Mouse (Mus musculus) cerebellum, adult 2 months (tissue): ENCODE measurements around the gene Kctd20. TPM values are rescaled to one million over a fixed set of nuclear protein-coding genes. Genes with fewer than 3 reads are reported as not detected.
A peak's percentile ranks its signal among the peaks of the same experiment; 100 is the strongest.
"Not testable (repeated sequence)": the region's sequence is repeated elsewhere in the genome, so short reads cannot be mapped to it uniquely, and the experiment has no call there.

Source experiments
- DNase-seq, 2 experiments: peaks; one replicate each; pipeline ENCODE4 v3.0.0; 2021
- H3K27ac ChIP-seq: fragments of 200-500 bp; 2 replicates; pipeline ENCODE4 v1.5.1; 2012; ENCODE audit warnings: low read length, control low read depth, inconsistent platforms; ENCODE audit not compliant: insufficient read depth
- H3K27me3 ChIP-seq: fragments of 200-500 bp; 2 replicates; pipeline ENCODE4 v1.6.1; 2012; ENCODE audit warnings: inconsistent platforms, mild to moderate bottlenecking, low read length, moderate library complexity; ENCODE audit not compliant: control insufficient read depth, insufficient read depth
- H3K4me1 ChIP-seq: fragments of 200-500 bp; 2 replicates; pipeline ENCODE4 v1.6.1; 2011; ENCODE audit warnings: low read length; ENCODE audit not compliant: control insufficient read depth, insufficient read depth
- H3K4me3 ChIP-seq: fragments of 200-500 bp; replicated peaks from 2 replicates; pipeline ENCODE3; 2011; ENCODE audit warnings: mild to moderate bottlenecking, low read depth, low read length, control low read depth; ENCODE audit not compliant: insufficient read depth
- CTCF ChIP-seq: fragments of 200-500 bp; IDR thresholded peaks from 2 replicates; pipeline ENCODE4 v1.5.1; 2011; ENCODE audit warnings: low read depth, mild to moderate bottlenecking, control low read depth, low read length, moderate library complexity, borderline replicate concordance; ENCODE audit not compliant: insufficient read depth
- POLR2A ChIP-seq: fragments of 200-500 bp; IDR thresholded peaks from 2 replicates; pipeline ENCODE4 v1.6.1; 2011; ENCODE audit warnings: low read length, control low read depth, borderline replicate concordance; ENCODE audit not compliant: insufficient read depth
- WGBS: fragments of 180-500 bp; shearing (Covaris S2); methylation state at CpG from one replicate; pipeline ENCODE4 v1.1.7; 2018; 5-methylcytosine and 5-hydroxymethylcytosine counted together
- polyA plus RNA-seq: library from polyadenylated mRNA; depleted of rRNA; stranded (reverse); fragments of >200 nt; gene quantifications from 2 replicates; pipeline ENCODE4 v1.2.3, GENCODE M21; 2012

Gene Kctd20
- polyA plus RNA-seq, 1 experiment: 45.8 TPM

- Histone ChIP-seq H3K4me1 (no peaks in the 10 kb centered on the region), H3K27me3 (no peaks in the 10 kb centered on the region), H3K4me3 (no peak overlapping the region), H3K27ac (no peak overlapping the region)
- DNase-seq: no peak
- WGBS: 37% methylated on average over 4 of the region's 4 CpGs
- TF ChIP-seq POLR2A (no peak), CTCF (no peak)
These were observed 38.3 kb downstream of the Kctd20 start for GRCm38 (mm10) chr17:28990060-28990459.

- Histone ChIP-seq H3K27me3 (no peaks in the 10 kb centered on the region), H3K4me1 (no peaks in the 10 kb centered on the region), H3K4me3 (no peak overlapping the region), H3K27ac (no peak overlapping the region)
- TF ChIP-seq CTCF (no peak), POLR2A (no peak)
- 90% methylated on average over 9 of the region's 9 CpGs for WGBS
- no peak for DNase-seq
These were observed 39.5 kb downstream of the Kctd20 start for GRCm38 (mm10) chr17:28991286-28991685.

- no peak for TF ChIP-seq POLR2A
- no peak for TF ChIP-seq CTCF
- H3K27ac ChIP-seq: no peak overlapping the region
- H3K4me1 ChIP-seq: no peaks in the 10 kb centered on the region
- peak in 1 of 2 experiments; percentile 30 for DNase-seq
- no peaks in the 10 kb centered on the region for H3K27me3 ChIP-seq
- WGBS: 20% methylated on average over 7 of the region's 7 CpGs
- H3K4me3 ChIP-seq: no peak overlapping the region
These were observed 40.4 kb downstream of the Kctd20 start for GRCm38 (mm10) chr17:28992105-28992504.

GRCm38 (mm10) chr17:28993004-28993403 lies 41.3 kb downstream of the Kctd20 start:
- DNase-seq, H3K4me3 ChIP-seq, H3K27ac ChIP-seq, H3K27me3 ChIP-seq, H3K4me1 ChIP-seq: not testable (repeated sequence)
- 100% methylated on average over 1 of the region's 1 CpGs for WGBS

GRCm38 (mm10) chr17:28994615-28995014 lies 42.9 kb downstream of the Kctd20 start:
- Histone ChIP-seq H3K4me3 (no peak overlapping the region), H3K27me3 (no peaks in the 10 kb centered on the region), H3K27ac (no peak overlapping the region), H3K4me1 (no peaks in the 10 kb centered on the region)
- no peak for DNase-seq
- no peak for TF ChIP-seq CTCF
- TF ChIP-seq POLR2A: no peak
- WGBS: 87% methylated on average over 4 of the region's 4 CpGs

GRCm38 (mm10) chr17:29000465-29000864 lies 48.7 kb downstream of the Kctd20 start:
- H3K4me3 ChIP-seq: no peak overlapping the region
- DNase-seq: no peak
- WGBS: 89% methylated on average over 6 of the region's 6 CpGs
- no peak overlapping the region for H3K27ac ChIP-seq
- no peaks in the 10 kb centered on the region for H3K27me3 ChIP-seq
- peaks cover 2% of the 10 kb centered on the region; the same call in 1 of the 2 replicates for H3K4me1 ChIP-seq
- TF ChIP-seq CTCF (no peak), POLR2A (no peak)

GRCm38 (mm10) chr17:29003740-29004139 lies 52.0 kb downstream of the Kctd20 start:
- H3K4me3 ChIP-seq: no peak overlapping the region
- TF ChIP-seq CTCF: no peak
- TF ChIP-seq POLR2A: no peak
- DNase-seq: no peak
- H3K27ac ChIP-seq: no peak overlapping the region
- no peaks in the 10 kb centered on the region for H3K27me3 ChIP-seq
- WGBS: 89% methylated on average over 1 of the region's 1 CpGs
- peaks cover 2% of the 10 kb centered on the region; the same call in 1 of the 2 replicates for H3K4me1 ChIP-seq

- Histone ChIP-seq H3K27ac (no peak overlapping the region), H3K4me3 (no peak overlapping the region), H3K4me1 (peaks cover 2% of the 10 kb centered on the region; the same call in 1 of the 2 replicates), H3K27me3 (no peaks in the 10 kb centered on the region)
- WGBS: 96% methylated on average over 3 of the region's 3 CpGs
- DNase-seq: no peak
- TF ChIP-seq POLR2A (no peak), CTCF (no peak)
These were observed 53.3 kb downstream of the Kctd20 start for GRCm38 (mm10) chr17:29005002-29005401.
